Mouse (Mus musculus) stomach, postnatal 0 days (tissue): Measurements from ENCODE around the gene Dgcr8.

Experiments used
- CTCF ChIP-seq: IDR thresholded peaks from 2 replicates; pipeline ENCODE4 v1.5.1; 2016; ENCODE audit warnings: antibody characterized with exemption, low read depth, mild to moderate bottlenecking, moderate library complexity
- EP300 ChIP-seq: optimal IDR thresholded peaks from 2 replicates; pipeline ENCODE3; 2016; ENCODE audit warnings: antibody characterized with exemption

- TF ChIP-seq CTCF: no peak
- no peak for TF ChIP-seq EP300
Measured at GRCm38 (mm10) chr16:18335981-18336380, 46.9 kb upstream of the Dgcr8 start.
